Mouse (Mus musculus) midbrain, embryonic 14.5 days (tissue): Measurements from ENCODE around the gene A630089N07Rik. TPM values are rescaled to one million over a fixed set of nuclear protein-coding genes. Genes with fewer than 3 reads are reported as not detected.
A peak's percentile ranks its signal among the peaks of the same experiment; 100 is the strongest.
"Not testable (repeated sequence)": the region's sequence is repeated elsewhere in the genome, so short reads cannot be mapped to it uniquely, and the experiment has no call there.

Experiments
- ATAC-seq: fragments of 200-750 bp; cut with Nextera tagmentation; 2 replicates; pipeline ENCODE4 v1.8.0; 2017; ENCODE audit warnings: moderate number of reproducible peaks, moderate library complexity; ENCODE audit not compliant: low FRiP score, low TSS enrichment
- DNase-seq: peaks from one replicate; pipeline ENCODE4 v3.0.0-alpha.2; 2015
- H3K27ac ChIP-seq: fragments of 300-500 bp; sonication (generic); replicated peaks from 2 replicates; pipeline ENCODE4 v1.5.1; 2014; ENCODE audit warnings: mild to moderate bottlenecking, low read depth, low read length, moderate library complexity
- H3K27me3 ChIP-seq: fragments of 300-500 bp; sonication (generic); 2 replicates; pipeline ENCODE4 v1.6.1; 2014; ENCODE audit warnings: low read length, control low read depth, mixed read lengths; ENCODE audit not compliant: control insufficient read depth, insufficient read depth
- H3K36me3 ChIP-seq: fragments of 300-500 bp; sonication (generic); 2 replicates; pipeline ENCODE4 v1.6.1; 2014; ENCODE audit warnings: low read length, control low read depth; ENCODE audit not compliant: control insufficient read depth, insufficient read depth
- H3K4me1 ChIP-seq: fragments of 300-500 bp; sonication (generic); 2 replicates; pipeline ENCODE4 v1.6.1; 2014; ENCODE audit warnings: mild to moderate bottlenecking, antibody characterized with exemption, low read length, control low read depth; ENCODE audit not compliant: control insufficient read depth, insufficient read depth
- H3K4me2 ChIP-seq: fragments of 300-500 bp; sonication (generic); 2 replicates; pipeline ENCODE4 v1.6.1; 2014; ENCODE audit warnings: mild to moderate bottlenecking, low read length, moderate library complexity
- H3K4me3 ChIP-seq: fragments of 300-500 bp; sonication (generic); replicated peaks from 2 replicates; pipeline ENCODE4 v1.5.1; 2014; ENCODE audit warnings: low read depth, low read length
- H3K9ac ChIP-seq: fragments of 300-500 bp; sonication (generic); replicated peaks from 2 replicates; pipeline ENCODE4 v1.6.1; 2014; ENCODE audit warnings: mild to moderate bottlenecking, low read length, moderate library complexity
- H3K9me3 ChIP-seq: fragments of 300-500 bp; sonication (generic); 2 replicates; pipeline ENCODE4 v1.6.1; 2016; ENCODE audit warnings: low read length, control low read depth, mixed read lengths; ENCODE audit not compliant: control insufficient read depth
- WGBS: fragments of 180-500 bp; shearing (Covaris S2); extraction: QIAGEN DNeasy Blood & Tissue Kit; methylation state at CpG from one replicate; pipeline ENCODE4 v1.1.7; 2014; 5-methylcytosine and 5-hydroxymethylcytosine counted together
- polyA plus RNA-seq: library from polyadenylated mRNA; unstranded; fragments of >200 nt; fragmentation: Nextera tagmentation; extraction: Ambion mirVana; gene quantifications from 2 replicates; pipeline ENCODE4 v1.2.1, GENCODE M21; 2014

Gene A630089N07Rik
- polyA plus RNA-seq, 1 experiment from 2014 or later, result 13.5 TPM

- no peaks in the 10 kb centered on the region for H3K36me3 ChIP-seq
- H3K4me2 ChIP-seq, result no peak overlapping the region
- ATAC-seq (no peak), DNase-seq (no peak)
- 84% methylated on average over 2 of the region's 2 CpGs for WGBS
- peaks cover 10% of the 10 kb centered on the region; the same call in 1 of the 2 replicates for H3K9me3 ChIP-seq
- H3K4me3 ChIP-seq, result no peak overlapping the region
- no peak overlapping the region for H3K27ac ChIP-seq
- H3K4me1 ChIP-seq, result no peaks in the 10 kb centered on the region
- H3K27me3 ChIP-seq, result no peaks in the 10 kb centered on the region
- no peak overlapping the region for H3K9ac ChIP-seq
These were observed 59.4 kb downstream of the A630089N07Rik start for GRCm38 (mm10) chr16:98022657-98023345.

GRCm38 (mm10) chr16:98022081-98022480 is 60.2 kb downstream of the A630089N07Rik start:
- WGBS, result 90% methylated on average over 3 of the region's 3 CpGs
- ATAC-seq (no peak), DNase-seq (no peak)
- Histone ChIP-seq H3K4me2 (no peak overlapping the region), H3K27me3 (no peaks in the 10 kb centered on the region), H3K36me3 (no peaks in the 10 kb centered on the region), H3K9ac (no peak overlapping the region), H3K27ac (no peak overlapping the region), H3K9me3 (peaks cover 15% of the 10 kb centered on the region; the same call in 1 of the 2 replicates), H3K4me3 (no peak overlapping the region), H3K4me1 (no peaks in the 10 kb centered on the region)

DNA sequence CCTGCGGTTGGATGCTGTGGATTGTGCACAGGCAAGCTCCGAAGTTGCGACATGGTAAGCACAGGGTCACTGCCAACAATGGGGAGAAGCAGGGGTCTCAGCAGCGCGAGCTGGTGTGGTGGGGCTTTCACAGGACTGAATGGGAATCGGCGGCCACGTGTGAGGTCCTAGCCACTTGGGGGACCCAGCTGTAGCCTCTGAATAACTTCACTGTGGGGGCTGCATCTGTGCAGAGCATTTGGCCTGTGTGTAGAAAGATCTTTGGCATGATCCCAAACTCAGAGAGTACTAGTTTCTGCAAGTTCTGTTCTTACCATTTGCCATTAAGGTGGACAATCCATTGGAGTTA is 84.9 kb downstream of the A630089N07Rik start:
- H3K27ac ChIP-seq, DNase-seq, H3K36me3 ChIP-seq, H3K9me3 ChIP-seq, H3K27me3 ChIP-seq: not testable (repeated sequence)
- H3K4me3 ChIP-seq, result peak overlapping the region; percentile 55
- H3K4me1 ChIP-seq, result 0 out of 2 replicates have a peak, but pooled peaks cover 12% of the 10 kb centered on the region
- peak overlapping the region; percentile 51; the same call in 1 of the 2 replicates for H3K9ac ChIP-seq
- H3K4me2 ChIP-seq, result peak overlapping the region; percentile 70
- WGBS, result 2% methylated on average over 8 of the region's 8 CpGs
- peak; percentile 79; the same call in 1 of the 2 replicates for ATAC-seq

DNA sequence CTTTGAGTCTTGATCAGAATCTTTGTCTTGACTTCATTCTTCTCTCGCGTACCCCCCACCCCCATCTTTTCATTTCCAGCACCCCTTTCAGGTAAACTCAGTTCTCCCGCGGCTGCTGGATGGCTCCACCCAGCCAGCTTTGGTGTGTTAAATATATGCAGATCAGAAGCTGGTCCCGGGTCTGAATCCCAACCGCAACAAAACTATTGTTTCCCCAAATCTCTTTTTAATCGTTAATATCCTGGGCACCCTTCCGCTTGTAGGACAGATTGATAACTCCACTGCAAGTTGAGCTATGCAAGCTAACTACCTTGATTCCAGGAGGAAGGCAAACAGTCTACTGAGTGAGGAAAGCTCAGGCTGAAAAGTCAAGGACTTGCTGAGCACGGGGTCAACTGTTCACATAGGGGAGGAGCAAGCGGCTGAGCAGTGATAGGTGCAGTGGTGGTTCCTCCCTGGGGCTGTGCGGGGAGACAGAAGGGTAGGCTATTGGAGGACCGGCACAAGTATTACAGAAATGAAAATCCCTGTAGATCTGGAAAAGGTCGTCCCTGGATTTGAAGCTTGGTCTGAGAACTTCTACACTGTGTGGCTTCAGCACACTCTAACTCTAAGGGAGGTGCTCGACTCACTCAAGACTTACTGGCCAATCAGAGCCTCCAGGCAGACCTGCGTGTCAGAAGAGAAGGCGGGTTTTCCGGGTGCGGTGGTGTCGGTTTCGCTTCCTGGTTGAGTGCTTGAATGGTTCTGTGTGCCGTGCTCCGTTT is 85.5 kb downstream of the A630089N07Rik start, which contains the start of gene B230307C23Rik:
Gene B230307C23Rik, plus strand, starts transcription at position 700 of the 767 bp plus-strand sequence.
- Histone ChIP-seq H3K27me3 (no peaks in the 10 kb centered on the region), H3K4me3 (peak within 1 kb of the TSS; percentile 55), H3K27ac (no peak within 1 kb of the TSS), H3K9ac (peak within 1 kb of the TSS; percentile 51; the same call in 1 of the 2 replicates), H3K36me3 (no peaks in the 10 kb centered on the region), H3K4me1 (0 out of 2 replicates have a peak, but pooled peaks cover 12% of the 10 kb centered on the region), H3K4me2 (peak within 1 kb of the TSS; percentile 70), H3K9me3 (no peaks in the 10 kb centered on the region)
- WGBS, result 2% methylated on average over 22 of the region's 22 CpGs
- DNase-seq (peak; percentile 90), ATAC-seq (peak; percentile 97)

- no peaks in the 10 kb centered on the region for H3K9me3 ChIP-seq
- no peaks in the 10 kb centered on the region for H3K27me3 ChIP-seq
- no peak overlapping the region for H3K27ac ChIP-seq
- no peaks in the 10 kb centered on the region for H3K36me3 ChIP-seq
- 6% methylated on average over 1 of the region's 1 CpGs for WGBS
- peak overlapping the region; percentile 70 for H3K4me2 ChIP-seq
- H3K4me3 ChIP-seq, result peak overlapping the region; percentile 55
- 0 out of 2 replicates have a peak, but pooled peaks cover 12% of the 10 kb centered on the region for H3K4me1 ChIP-seq
- DNase-seq (no peak), ATAC-seq (no peak)
- H3K9ac ChIP-seq, result no peak overlapping the region
These were observed 86.2 kb downstream of the A630089N07Rik start for GRCm38 (mm10) chr16:97995849-97996615.

- H3K4me1 ChIP-seq, DNase-seq, H3K4me3 ChIP-seq, ATAC-seq, H3K4me2 ChIP-seq, H3K27me3 ChIP-seq, H3K9ac ChIP-seq, H3K27ac ChIP-seq, H3K9me3 ChIP-seq, H3K36me3 ChIP-seq: not testable (repeated sequence)
- WGBS, result 84% methylated on average over 3 of the region's 3 CpGs
These were observed 89.8 kb downstream of the A630089N07Rik start for GRCm38 (mm10) chr16:97992477-97992876.

- Histone ChIP-seq H3K4me2 (no peak overlapping the region), H3K27me3 (no peaks in the 10 kb centered on the region), H3K27ac (no peak overlapping the region), H3K9ac (no peak overlapping the region), H3K4me1 (0 out of 2 replicates have a peak, but pooled peaks cover 4% of the 10 kb centered on the region), H3K4me3 (no peak overlapping the region), H3K36me3 (no peaks in the 10 kb centered on the region), H3K9me3 (no peaks in the 10 kb centered on the region)
- DNase-seq (no peak), ATAC-seq (no peak)
- WGBS, result 74% methylated on average over 2 of the region's 2 CpGs
These were observed 90.7 kb downstream of the A630089N07Rik start for GRCm38 (mm10) chr16:97991517-97991916.

DNA sequence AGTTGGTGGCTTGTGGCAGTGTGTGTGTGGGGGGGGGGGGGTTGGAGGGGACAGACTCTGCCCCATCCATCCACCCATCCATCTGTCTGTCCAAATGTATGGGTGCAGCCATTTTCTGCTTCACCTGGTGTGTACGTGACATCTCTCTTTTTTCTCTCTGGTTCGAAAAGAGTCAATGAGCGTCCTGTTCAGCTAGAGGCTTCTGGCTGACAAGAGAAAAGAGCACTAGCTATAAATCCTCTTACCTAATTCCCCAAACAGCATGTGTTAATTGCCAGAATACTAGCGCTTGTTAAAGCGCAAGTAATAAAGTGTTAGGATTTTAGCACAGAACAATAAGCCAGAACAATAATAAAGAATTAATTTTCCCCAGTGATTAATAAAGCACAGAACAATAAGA is 97.7 kb downstream of the A630089N07Rik start:
- DNase-seq, result no peak

More for the DNA sequence above, 97.7 kb downstream of the A630089N07Rik start:
- Histone ChIP-seq H3K36me3 (no peaks in the 10 kb centered on the region), H3K9ac (no peak overlapping the region), H3K27me3 (no peaks in the 10 kb centered on the region), H3K4me2 (no peak overlapping the region), H3K27ac (no peak overlapping the region), H3K4me3 (no peak overlapping the region), H3K4me1 (no peaks in the 10 kb centered on the region), H3K9me3 (no peaks in the 10 kb centered on the region)
- 61% methylated on average over 5 of the region's 5 CpGs for WGBS
- ATAC-seq, result no peak
